Mouse (Mus musculus): ENCODE measurements around the gene Cdk14. TPM values are rescaled to one million over a fixed set of nuclear protein-coding genes. Genes with fewer than 3 reads are reported as not detected.

Gene Cdk14
- polyA plus RNA-seq, 1 experiment from 2014 or later: 21.8 TPM

DNA sequence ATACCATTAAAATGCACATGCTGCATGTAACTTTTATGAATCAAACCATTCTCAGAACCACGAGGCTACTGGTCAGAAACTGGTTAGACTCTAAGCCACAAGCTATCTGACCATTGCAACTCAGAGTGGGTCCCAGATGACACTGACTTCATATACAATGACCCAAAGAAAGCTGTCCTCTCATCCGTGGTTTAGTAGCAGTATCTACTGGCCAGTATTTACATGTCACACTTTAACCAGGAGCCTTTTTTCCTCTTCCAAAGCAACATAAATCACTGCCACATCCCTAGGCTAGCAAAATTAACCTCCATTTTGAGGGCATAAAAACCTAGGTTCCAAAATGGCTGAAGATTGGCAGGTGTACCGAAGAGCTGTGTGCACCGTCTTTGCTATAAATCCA is 533.0 kb downstream of the Cdk14 start:
- Histone ChIP-seq H3K4me2 (no peak overlapping the region), H3K9ac (no peak overlapping the region), H3K4me3 (no peak overlapping the region), H3K4me1 (no peaks in the 10 kb centered on the region), H3K9me3 (replicated peaks) (no peaks in the 10 kb centered on the region), H3K27ac (no peak overlapping the region), H3K36me3 (ENCODE audit: poor library complexity, severe bottlenecking) (peaks cover 6% of the 10 kb centered on the region; the same call in 1 of the 2 replicates), H3K27me3 (no peaks in the 10 kb centered on the region)
- 74% methylated on average over 4 of the region's 4 CpGs for WGBS
- no peak for ATAC-seq

DNA sequence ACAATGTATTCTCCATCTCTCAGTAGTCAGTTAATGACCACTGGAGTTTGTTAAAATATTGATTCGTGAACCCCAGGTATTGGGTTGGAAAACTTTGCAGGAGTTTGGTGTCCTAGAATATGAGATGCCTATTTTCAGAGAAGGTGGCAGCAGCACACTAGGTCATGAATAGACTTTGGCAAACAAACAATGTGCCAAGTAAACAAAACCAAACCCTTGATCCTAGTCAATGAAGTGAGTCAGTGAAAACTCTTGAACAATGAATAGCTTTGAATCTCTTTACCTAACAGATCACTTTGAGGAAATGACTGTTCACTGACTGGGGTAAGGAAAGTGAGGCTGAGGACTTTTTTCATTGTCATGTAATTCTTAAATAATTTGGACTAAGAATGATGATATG is 537.3 kb downstream of the Cdk14 start:
- Histone ChIP-seq H3K9ac (no peak overlapping the region), H3K27ac (no peak overlapping the region), H3K27me3 (no peaks in the 10 kb centered on the region), H3K9me3 (replicated peaks) (no peaks in the 10 kb centered on the region), H3K4me1 (peaks cover 21% of the 10 kb centered on the region), H3K4me2 (no peak overlapping the region), H3K4me3 (no peak overlapping the region), H3K36me3 (ENCODE audit: poor library complexity, severe bottlenecking) (peaks cover 6% of the 10 kb centered on the region; the same call in 1 of the 2 replicates)
- ATAC-seq: no peak
- 88% methylated on average over 1 of the region's 1 CpGs for whole genome bisulfite sequencing

DNA sequence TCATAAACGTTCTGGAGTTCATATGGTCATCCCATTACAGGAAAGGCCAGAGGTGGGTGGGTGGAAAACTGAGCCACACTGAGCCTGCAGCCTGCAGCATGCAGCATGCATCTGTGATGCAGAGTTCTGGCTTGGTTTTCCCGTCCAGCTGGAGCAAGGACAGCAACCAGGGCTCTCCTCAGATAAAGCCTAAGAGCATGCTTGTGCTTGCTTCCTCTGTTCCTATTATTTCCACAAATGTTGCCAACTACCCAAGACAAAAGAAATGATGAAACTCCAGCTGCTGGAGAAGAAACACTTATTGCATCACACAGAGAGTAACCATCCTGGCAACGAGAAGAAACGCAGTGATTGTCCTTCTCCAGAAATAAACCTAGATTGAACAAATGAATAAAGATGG is 539.8 kb downstream of the Cdk14 start:
- Histone ChIP-seq H3K9me3 (replicated peaks) (no peaks in the 10 kb centered on the region), H3K27me3 (no peaks in the 10 kb centered on the region), H3K4me2 (no peak overlapping the region), H3K36me3 (ENCODE audit: poor library complexity, severe bottlenecking) (peaks cover 6% of the 10 kb centered on the region; the same call in 1 of the 2 replicates), H3K9ac (no peak overlapping the region), H3K4me3 (no peak overlapping the region), H3K27ac (no peak overlapping the region), H3K4me1 (peaks cover 41% of the 10 kb centered on the region)
- no peak for ATAC-seq
- 52% methylated on average over 4 of the region's 4 CpGs for WGBS

DNA sequence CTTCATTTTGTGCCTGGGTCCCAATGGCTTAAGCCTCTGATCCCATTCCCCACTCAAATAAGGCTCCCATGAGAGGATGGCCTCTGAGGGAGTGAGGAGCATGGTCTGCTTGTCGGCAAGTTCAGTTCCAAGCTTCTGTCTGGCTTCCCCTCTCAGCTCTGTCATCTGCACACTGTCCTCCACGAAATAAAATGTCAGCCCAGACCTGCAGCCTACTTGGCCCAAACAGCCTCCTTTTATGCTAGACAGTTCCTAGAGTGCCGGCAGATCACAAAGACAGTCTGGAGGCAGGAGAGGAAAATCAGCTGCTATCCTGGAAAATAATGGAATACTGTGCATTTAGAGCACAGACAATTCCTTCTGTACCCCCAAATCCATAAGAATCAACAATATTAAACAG is 541.2 kb downstream of the Cdk14 start:
- no peak overlapping the region for H3K9ac ChIP-seq
- WGBS: 20% methylated on average over 3 of the region's 3 CpGs
- no peak overlapping the region for H3K27ac ChIP-seq
- no peak overlapping the region for H3K4me3 ChIP-seq
- no peaks in the 10 kb centered on the region for H3K27me3 ChIP-seq
- 0 out of 2 replicates have a peak, but pooled peaks cover under 1% of the 10 kb centered on the region for H3K36me3 ChIP-seq (ENCODE audit: poor library complexity, severe bottlenecking)
- no peaks in the 10 kb centered on the region for H3K9me3 ChIP-seq (replicated peaks)
- no peak overlapping the region for H3K4me2 ChIP-seq
- peaks cover 41% of the 10 kb centered on the region for H3K4me1 ChIP-seq
- ATAC-seq: no peak

DNA sequence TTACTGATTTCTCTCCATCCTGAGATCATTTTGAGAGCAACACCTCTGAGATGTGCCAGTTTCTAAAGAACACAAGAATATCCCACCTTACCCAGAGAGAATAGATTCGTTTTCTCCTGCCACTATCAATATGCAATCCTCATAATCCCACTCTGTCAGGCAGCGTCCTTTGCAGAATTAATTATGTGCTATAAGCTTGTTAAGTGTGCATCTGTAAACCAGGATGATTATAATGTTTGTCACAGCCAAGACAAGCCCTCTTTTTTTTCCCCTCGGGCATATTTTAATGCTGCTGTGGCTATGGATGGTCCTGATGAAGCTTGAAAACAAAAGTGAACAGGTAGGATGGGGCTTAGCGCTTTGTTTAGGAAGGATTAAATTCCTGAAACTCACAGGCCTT is 542.5 kb downstream of the Cdk14 start:
- Histone ChIP-seq H3K9me3 (replicated peaks) (no peaks in the 10 kb centered on the region), H3K4me3 (no peak overlapping the region), H3K36me3 (ENCODE audit: poor library complexity, severe bottlenecking) (no peaks in the 10 kb centered on the region), H3K4me2 (peak overlapping the region; percentile 33), H3K9ac (0 out of 2 replicates have a peak overlapping the region, but pooled peaks have one; percentile 30), H3K27me3 (no peaks in the 10 kb centered on the region), H3K4me1 (peaks cover 41% of the 10 kb centered on the region), H3K27ac (peak overlapping the region; percentile 83)
- ATAC-seq: peak; percentile 56
- WGBS: 7% methylated on average over 4 of the region's 4 CpGs

DNA sequence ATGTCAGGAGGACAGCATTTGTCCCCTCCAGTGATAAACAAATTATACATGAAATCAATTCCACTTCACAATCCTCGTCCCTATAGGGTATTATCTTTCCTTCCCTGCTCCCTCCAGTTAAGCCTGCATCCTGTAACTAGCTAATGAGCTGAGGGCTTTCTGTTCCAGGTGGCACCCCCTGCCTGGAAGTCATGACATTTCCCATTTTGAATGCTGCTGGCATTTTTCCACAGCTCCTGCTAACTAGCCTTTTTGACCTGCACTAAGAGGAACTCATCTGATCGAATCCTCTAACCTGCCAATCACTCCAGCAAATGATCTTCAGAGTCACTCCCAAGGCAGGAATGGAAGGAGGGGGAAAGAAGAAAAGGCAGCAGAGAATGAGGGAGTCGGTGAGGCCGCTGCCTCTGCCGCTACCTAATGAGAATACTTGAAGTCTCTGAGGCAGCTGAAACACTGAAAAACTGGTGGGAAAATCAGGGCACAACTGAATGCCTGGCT is 542.9 kb downstream of the Cdk14 start:
- Histone ChIP-seq H3K9me3 (replicated peaks) (no peaks in the 10 kb centered on the region), H3K9ac (peak overlapping the region; percentile 30; the same call in 1 of the 2 replicates), H3K27ac (peak overlapping the region; percentile 83), H3K36me3 (ENCODE audit: poor library complexity, severe bottlenecking) (no peaks in the 10 kb centered on the region), H3K4me1 (peaks cover 41% of the 10 kb centered on the region), H3K4me3 (no peak overlapping the region), H3K27me3 (no peaks in the 10 kb centered on the region), H3K4me2 (peak overlapping the region; percentile 33)
- peak; percentile 76 for ATAC-seq
- under 1% methylated on average over 5 of the region's 5 CpGs for WGBS

DNA sequence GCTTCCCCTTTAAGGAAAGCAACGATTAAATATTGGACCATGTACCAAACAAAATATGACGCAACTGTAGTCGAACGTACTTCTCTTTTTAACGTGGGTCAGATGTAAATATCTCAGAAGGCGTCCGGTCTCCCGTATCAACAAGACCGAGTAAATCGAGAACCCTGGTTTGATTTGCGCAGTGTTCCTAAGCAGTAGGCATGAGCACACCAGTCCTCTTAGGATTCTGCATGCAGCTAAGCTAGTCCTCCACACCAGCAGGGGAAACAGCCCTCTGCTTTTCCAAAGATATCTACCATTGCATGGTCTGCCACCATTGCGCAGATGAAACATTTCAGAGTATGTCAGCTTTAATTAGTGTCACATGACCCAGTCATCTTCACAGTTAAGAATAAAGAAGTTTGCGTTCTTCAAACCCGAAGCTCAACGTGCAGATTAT is 543.4 kb downstream of the Cdk14 start:
- ATAC-seq: peak; percentile 76
- WGBS: 45% methylated on average over 15 of the region's 15 CpGs
- peak overlapping the region; percentile 83 for H3K27ac ChIP-seq
- H3K4me3 ChIP-seq: no peak overlapping the region
- no peaks in the 10 kb centered on the region for H3K27me3 ChIP-seq
- H3K36me3 ChIP-seq (ENCODE audit: poor library complexity, severe bottlenecking): no peaks in the 10 kb centered on the region
- peaks cover 41% of the 10 kb centered on the region for H3K4me1 ChIP-seq
- no peak overlapping the region for H3K9ac ChIP-seq
- H3K9me3 ChIP-seq (replicated peaks): no peaks in the 10 kb centered on the region
- peak overlapping the region; percentile 33 for H3K4me2 ChIP-seq

DNA sequence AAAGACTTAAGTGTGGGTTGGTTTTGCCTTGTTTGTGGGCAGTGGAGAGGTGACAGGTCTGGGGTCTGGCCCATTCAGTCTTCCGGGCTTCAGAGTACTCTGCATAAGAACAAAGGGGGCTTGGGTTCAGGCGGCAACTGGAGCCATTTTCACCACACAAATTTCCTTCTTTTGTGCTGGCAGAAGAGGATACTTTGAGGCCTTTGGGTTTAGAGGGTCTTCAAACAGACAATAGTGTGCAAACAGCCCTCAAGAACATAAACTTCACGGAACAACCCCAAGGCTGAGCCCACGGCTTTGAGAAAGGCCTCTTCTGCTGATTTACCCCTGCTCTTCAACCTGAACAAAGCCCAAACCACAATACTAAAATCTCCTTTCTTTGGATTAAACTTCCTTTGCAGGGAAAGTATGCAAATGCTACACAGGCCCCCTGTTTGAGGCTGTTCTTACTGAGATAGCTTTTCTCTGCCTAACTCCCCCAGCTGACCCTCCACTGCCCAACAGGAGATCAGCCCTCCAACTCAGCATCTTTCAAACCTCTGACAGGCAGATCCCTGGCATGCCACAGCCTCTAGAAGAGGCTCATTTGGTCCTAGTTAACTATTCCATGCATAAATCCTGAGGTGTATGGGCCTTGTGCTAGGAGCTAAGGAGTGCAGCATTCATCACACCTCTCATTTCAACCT is 549.9 kb downstream of the Cdk14 start:
- Histone ChIP-seq H3K4me2 (no peak overlapping the region), H3K4me1 (peaks cover 49% of the 10 kb centered on the region), H3K9ac (peak overlapping the region; percentile 17; the same call in 1 of the 2 replicates), H3K4me3 (no peak overlapping the region), H3K9me3 (replicated peaks) (no peaks in the 10 kb centered on the region), H3K36me3 (ENCODE audit: poor library complexity, severe bottlenecking) (no peaks in the 10 kb centered on the region), H3K27me3 (no peaks in the 10 kb centered on the region), H3K27ac (peak overlapping the region; percentile 51; the same call in 1 of the 2 replicates)
- ATAC-seq: peak; percentile 16; the same call in 1 of the 2 replicates
- WGBS: 10% methylated on average over 4 of the region's 4 CpGs

DNA sequence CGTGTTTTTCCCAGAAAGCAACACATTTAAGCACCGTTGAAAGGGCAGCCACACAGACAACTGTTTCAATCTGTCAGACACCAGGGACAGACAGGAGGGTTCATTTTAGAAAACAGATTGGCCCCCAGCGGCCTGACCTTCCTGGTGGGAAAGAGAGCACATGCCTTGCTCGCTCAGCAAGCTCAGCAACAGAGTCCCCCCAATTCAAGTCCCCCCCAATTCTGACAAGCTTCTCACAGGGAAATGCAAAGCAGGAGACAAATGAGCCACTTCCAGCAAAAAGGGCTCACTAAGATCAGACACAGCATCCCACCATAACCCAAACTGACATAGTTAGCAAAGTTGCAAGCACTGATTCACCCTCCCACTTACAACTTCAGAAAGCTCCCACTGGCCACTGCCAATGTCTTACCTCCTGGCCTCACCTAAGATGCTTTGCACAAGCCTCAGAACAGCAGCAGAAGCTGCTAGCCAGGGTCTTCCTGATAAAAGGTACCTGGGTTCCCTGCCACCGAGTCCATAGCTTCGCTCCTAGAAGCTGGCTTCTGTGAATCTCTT is 551.5 kb downstream of the Cdk14 start:
- H3K27ac ChIP-seq: peak overlapping the region; percentile 77
- H3K9ac ChIP-seq: no peak overlapping the region
- H3K4me3 ChIP-seq: no peak overlapping the region
- 11% methylated on average over 6 of the region's 6 CpGs for WGBS
- peaks cover 49% of the 10 kb centered on the region for H3K4me1 ChIP-seq
- H3K36me3 ChIP-seq (ENCODE audit: poor library complexity, severe bottlenecking): no peaks in the 10 kb centered on the region
- ATAC-seq: peak; percentile 23; the same call in 1 of the 2 replicates
- 0 out of 2 replicates have a peak overlapping the region, but pooled peaks have one; percentile 15 for H3K4me2 ChIP-seq
- no peaks in the 10 kb centered on the region for H3K27me3 ChIP-seq
- no peaks in the 10 kb centered on the region for H3K9me3 ChIP-seq (replicated peaks)

DNA sequence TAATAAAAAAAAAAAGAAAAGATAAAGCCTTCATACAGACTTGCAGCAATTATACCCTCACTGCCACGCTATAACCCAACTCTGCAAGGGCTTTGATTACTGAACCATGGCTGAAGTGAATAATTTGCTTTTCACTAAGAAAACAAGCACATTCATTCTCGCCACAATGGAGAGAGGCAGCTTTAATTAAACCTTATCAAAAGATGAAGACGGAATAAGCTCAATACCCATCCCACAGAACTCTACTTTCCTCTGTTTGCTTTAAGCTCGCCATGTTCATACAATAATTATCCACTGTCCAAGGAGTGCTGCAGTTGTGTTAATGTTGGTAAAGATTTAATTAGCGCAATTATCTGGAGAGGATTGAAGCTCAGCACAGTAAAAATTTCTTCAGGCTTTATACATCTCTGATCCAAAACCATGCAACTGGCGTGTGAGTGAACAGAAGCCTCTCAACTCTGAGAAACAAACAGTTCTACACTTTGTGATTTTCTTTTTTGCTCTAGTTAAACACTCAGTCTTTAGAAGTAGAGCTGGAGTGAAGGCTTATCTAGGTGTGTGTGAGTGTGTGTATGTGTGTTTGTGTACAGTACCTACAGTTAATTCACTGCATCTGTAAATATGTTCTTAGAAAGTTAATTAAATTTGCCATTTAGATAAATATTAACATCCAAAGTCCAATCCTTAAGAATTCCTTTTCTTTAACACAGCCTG is 552.1 kb downstream of the Cdk14 start:
- 2% methylated on average over 6 of the region's 6 CpGs for WGBS
- 0 out of 2 replicates have a peak overlapping the region, but pooled peaks have one; percentile 15 for H3K4me2 ChIP-seq
- peaks cover 51% of the 10 kb centered on the region for H3K4me1 ChIP-seq

DNA sequence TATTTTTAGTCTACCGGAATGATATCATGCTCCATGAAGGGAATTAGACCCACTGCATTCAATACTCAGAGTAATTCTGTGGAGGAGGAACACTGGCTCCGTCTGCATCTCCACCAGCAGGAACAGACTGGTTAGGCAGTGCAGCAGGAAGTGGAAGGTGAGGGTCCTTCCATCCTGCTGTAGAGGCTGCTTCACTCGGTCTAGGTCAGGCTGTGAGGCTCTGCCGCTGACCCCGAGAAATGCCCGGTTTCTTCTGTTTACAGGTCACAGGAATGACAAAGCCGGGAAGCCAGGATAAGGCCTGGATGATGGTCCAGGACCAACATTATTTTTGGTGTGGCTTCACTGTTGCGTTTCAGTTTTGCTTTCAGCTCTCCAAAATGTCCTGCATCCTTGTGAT is 553.2 kb downstream of the Cdk14 start:
- H3K4me3 ChIP-seq: no peak overlapping the region
- peaks cover 61% of the 10 kb centered on the region for H3K4me1 ChIP-seq
- no peak for ATAC-seq
- no peaks in the 10 kb centered on the region for H3K9me3 ChIP-seq (replicated peaks)
- H3K9ac ChIP-seq: no peak overlapping the region
- peak overlapping the region; percentile 54 for H3K27ac ChIP-seq
- 43% methylated on average over 8 of the region's 8 CpGs for WGBS
- no peaks in the 10 kb centered on the region for H3K36me3 ChIP-seq (ENCODE audit: poor library complexity, severe bottlenecking)
- no peaks in the 10 kb centered on the region for H3K27me3 ChIP-seq
- no peak overlapping the region for H3K4me2 ChIP-seq

More for the DNA sequence above, 552.1 kb downstream of the Cdk14 start:
- H3K27me3 ChIP-seq: no peaks in the 10 kb centered on the region
- H3K36me3 ChIP-seq (ENCODE audit: poor library complexity, severe bottlenecking): no peaks in the 10 kb centered on the region
- ATAC-seq: peak; percentile 86
- peak overlapping the region; percentile 77 for H3K27ac ChIP-seq
- no peaks in the 10 kb centered on the region for H3K9me3 ChIP-seq (replicated peaks)
- H3K4me3 ChIP-seq: no peak overlapping the region
- H3K9ac ChIP-seq: no peak overlapping the region

DNA sequence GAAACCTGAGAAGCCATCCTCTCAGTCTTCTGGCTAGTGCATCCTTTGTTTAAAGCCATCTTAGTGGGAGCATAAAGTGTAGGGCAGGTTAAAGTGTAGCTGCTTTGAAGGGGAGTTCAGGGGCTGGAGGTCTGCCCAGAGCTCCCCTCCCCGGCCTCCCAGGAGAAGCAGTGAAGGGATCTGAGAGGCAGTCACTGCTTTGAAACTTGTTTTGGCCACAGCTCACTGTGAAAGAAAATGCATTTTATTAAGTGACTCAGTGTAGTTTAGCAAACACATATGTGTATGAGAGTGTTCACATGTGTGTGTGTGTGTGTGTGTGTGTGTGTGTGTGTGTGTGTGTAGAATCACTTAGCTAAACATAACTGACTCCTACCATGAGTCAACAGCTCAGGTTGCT is 554.0 kb downstream of the Cdk14 start:
- Histone ChIP-seq H3K9ac (no peak overlapping the region), H3K36me3 (ENCODE audit: poor library complexity, severe bottlenecking) (no peaks in the 10 kb centered on the region), H3K4me1 (peaks cover 69% of the 10 kb centered on the region), H3K27ac (peak overlapping the region; percentile 14; the same call in 1 of the 2 replicates), H3K4me2 (no peak overlapping the region), H3K9me3 (replicated peaks) (no peaks in the 10 kb centered on the region), H3K4me3 (no peak overlapping the region), H3K27me3 (no peaks in the 10 kb centered on the region)
- ATAC-seq: no peak
- WGBS: 29% methylated on average over 1 of the region's 1 CpGs
